Mouse (Mus musculus) urinary bladder, postnatal 4 days (tissue): ENCODE measurements around the gene Mea1.

Experiments used
- DNase-seq, 2 experiments: peaks; one replicate each; pipeline ENCODE4 v3.0.0; 2021 to 2022; ENCODE audit warnings: low spot score in 2 of 2

The Mea1 gene

DNA sequence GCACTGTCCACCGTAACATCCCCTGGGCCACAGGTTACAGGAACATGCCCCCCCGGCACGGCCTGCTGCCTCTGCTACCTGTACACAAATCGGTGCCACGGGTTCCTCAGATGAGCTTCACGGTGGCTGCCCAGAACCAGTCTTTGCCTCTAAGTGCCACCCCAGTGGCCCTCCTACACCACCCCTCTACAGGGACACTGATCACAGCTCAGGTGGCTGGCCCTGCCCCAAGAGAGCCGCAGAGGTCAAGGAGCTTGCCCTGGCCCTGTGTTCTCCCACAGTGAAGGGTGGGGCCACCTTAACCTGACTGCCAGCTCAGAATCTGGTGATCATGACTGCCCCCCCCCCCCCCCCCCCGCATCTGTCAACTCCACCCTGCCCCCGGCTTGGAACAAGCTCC is at the start of gene Mea1:
TSS of gene Mea1 (plus strand) at position 378 of the 400 bp plus-strand sequence.
- DNase-seq = no peak

DNA sequence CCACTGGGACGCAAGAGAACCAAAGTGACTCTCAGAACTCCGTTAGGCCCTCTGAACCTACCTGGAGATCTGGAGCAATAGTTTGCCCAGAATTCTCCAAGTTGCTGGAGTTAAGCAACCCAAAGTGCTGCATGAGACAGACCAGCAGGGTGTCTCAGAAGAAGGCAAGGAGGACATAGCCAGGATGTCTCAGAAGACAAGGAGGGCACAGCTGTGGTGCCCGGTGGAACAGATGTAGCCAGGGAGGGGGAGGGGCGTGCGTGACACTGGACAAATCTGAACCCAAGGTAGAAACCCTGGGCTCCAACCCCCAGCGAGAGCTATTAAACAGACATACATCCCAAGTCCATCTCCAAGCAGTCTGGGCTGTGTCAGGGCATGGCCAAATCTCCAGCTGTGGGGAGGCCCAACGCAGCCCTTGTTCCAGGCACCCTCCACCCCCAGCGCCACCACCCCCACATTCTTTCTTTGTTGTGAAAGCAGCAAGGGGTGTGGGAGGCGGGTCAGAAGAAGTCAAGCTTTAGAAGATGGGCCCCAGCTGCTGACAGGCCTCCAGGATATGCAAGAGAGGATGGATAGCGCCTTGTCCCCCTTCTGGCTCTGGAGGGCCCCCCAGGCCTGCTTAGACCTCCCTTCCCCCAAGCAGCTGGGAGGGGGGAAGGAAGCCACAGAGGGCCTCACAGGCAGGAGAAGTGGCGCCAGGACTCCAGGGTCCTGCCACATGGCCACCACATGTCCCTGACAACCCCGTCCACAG is 48.7 kb upstream of the Mea1 start:
- peak; percentile 83 to 86 for DNase-seq

DNA sequence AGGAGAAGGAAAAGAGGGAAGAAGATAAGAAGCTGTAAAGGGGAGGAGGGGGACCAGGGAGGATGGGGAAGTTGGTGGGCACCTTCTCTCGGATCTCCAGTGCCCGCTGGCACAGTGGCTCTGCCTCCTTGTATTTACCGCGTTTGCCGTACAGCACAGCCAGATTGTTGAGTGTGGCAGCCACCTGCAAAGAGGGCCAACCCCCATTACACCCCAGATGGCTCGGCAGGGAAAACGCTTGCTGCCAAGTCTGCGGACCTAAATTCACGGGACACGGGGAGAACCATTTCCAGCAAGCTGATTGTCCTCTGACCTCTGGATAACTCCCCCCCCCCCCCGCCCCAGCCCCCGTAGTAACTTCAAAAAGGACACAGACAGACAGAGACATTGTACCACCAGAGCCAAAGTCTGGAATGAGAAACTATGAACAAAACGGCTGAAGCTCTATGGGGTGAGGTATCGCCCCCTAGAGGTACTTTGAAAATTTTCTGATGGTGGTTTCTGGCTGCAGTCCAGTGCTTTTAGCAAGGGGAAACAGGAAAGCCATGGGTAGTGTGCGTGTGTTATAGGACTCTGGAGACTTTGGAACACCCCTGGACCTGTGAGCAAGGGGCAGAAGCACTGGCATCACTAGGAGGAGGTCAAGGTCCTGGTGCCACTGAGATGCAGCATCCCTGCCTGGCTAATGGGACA is 41.6 kb upstream of the Mea1 start:
- peak in 1 of 2 experiments; percentile 42 for DNase-seq

DNA sequence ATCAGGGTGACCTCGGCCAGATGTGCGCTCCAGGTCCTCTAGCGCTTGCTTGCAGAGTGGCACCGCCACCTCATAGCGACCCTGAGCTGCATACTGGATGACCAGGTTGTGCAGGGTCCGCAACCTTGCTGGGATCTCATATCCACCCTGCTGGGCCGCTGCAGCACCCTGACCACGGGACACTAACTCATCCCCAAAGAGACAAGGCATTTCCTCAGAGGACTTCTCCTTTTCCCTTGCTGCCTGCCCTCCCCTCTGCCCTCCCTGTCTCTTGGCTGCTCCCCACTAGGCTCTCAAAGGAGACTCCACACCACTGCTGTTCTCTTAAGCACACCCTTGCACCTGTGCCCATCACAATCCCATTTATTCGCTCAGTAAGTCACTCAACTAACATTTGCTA is 38.7 kb upstream of the Mea1 start:
- DNase-seq = no peak

DNA sequence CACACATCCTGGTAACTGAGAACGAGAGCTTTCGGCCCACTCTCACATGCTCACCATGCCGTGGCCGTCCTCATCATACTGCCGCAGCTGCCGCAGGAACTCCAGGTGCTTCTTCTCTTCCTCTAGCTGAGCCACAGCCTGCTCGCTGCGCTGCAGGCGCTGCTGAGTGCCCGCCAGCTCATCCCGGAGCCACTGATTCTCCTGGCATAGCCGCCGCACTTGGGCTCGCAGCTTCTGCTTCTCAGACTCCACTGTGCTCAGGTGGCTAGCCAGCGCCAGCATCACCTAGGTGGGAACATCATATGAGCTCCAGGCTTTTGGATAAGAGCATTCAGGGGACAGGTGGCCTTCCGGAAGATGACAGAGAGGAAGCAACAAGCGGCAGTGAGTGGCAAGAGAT is 36.5 kb upstream of the Mea1 start:
- DNase-seq = no peak

DNA sequence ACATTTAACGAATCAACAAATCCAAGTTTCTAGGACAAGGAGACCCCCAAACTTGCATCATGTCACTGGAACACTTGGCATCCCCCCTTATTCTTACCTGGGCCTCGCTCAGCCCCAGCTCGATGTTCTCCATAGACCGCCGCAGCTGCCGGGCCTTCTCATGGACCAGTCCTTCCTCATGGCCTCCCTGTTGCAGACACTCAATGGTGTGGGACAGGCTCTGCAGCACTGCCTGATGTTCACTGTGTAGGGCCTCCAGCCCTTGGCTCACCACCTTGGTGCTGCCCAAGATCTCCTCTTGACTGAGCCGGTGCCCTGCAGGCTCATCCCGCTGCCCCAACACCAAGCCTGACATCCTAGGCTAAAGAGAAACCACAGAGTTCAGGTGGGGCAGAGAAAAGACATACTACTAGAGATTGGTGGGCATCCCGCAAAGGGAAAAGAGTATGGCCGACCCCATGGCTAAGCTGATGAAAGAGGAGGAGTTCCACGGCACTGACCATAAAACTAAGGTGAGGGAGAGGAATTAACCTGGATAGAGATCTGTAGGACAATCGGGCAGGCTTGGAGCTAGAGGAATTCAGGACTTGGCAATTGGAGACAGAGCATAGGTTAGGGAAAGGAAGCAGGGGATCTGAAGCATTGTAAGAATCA is 34.3 kb upstream of the Mea1 start:
- DNase-seq = no peak

DNA sequence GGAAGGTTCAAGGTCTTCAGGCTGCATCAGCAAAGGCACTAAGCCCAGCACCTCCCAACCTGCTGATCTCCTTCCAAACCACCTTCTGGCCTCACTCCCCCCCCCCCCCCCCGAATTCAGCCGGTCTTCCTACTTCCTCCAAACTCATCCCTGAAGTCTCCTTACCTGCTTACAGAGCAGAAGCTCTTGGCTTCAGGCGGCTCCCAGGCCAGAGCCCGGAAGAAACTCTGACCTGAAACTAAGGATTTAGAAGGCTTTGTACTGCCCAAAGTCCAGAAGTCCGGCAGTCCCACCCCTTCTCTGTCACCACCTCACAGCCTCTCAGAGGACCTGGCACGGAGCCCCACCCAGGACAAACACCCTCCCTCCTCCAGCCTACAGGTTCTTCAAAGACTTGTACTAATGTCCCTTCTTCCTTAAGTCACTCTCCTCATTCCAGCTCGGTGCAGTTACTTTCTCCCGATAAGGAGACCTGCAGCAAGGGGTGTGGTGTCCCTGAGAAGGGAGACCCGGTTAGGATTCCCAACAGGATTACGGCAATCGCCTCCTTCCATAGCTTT is 33.6 kb upstream of the Mea1 start:
- DNase-seq = peak in 1 of 2 experiments; percentile 58

DNA sequence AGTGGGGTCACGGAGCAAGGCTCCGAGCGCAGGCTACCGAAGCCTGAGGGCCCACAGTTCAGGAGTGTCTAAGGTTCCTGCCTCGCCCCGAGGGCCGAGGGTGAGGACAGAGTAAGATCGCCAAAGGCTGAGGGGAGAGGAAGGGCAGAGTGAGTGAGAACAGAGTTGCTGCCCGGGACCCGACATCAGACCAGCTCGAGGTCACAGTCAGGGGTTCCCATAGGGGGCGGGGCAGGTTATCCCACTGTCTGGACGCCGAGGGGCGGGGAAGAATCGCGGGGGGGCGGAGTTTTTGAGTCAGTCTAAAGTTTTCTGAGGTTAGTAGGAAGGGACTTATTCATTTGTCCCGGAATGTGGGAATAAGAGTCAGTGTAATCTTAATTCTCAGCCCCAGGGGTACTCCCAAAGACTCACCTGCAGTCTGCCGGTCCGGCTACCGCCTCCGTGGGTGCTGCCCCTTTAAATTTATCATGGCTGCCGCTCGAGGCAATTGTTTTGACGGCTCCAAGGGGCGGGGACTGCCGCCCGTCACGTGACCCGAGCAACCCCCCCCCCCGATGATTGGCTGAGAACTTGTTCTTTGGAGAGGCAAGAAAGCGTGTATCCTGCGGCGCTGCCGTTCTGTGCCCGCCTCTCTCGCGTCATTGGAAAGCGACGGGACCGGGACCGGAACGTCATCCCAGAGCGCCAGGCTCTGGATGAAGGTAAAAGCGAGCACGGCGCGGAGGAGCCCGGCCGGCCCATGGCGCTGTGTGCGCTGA is 32.9 kb upstream of the Mea1 start, which contains the start of the genes Klc4 and Mrpl2:
TSS of gene Klc4 (minus strand) at position 462 of the 761 bp plus-strand sequence.
TSS of gene Mrpl2 (plus strand) at position 669 of the 761 bp plus-strand sequence.
- peak; percentile 97 to 99 for DNase-seq

DNA sequence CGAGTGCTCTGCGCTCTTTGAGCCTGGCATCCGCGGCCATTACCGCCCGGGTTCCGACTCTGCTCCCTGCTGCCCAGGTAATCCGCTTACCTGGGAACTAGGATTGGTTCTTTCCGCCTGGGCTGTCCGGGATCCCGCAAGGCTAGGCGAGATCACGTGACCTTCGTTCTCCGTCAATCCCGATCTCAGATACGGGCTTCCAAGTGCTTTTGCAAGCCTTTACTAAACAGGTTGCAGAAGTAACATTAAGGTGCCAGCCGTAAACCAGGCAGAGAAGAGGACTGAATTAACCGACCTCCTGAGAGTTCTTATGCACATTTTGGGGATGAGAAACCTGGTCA is 32.3 kb upstream of the Mea1 start:
- DNase-seq = no peak

DNA sequence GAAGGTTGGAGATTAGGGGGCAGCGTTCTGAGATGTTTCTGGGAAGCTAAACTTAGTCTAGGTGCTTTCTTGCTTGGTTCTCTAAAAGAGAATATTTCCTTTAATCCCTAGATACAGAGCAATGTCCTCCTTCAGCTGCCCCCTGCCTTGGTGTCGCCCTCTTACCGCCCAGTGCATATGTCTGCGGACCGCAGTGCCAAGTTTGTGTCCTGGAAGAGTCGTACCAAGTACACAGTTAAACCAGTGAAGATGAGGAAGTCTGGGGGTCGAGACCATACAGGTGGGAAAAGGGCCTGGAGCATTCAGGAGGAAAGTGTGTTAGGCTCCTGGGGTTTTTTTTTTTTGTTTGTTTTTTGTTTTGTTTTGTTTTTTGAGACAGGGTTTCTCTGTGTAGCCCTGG is 31.3 kb upstream of the Mea1 start:
- DNase-seq = no peak

DNA sequence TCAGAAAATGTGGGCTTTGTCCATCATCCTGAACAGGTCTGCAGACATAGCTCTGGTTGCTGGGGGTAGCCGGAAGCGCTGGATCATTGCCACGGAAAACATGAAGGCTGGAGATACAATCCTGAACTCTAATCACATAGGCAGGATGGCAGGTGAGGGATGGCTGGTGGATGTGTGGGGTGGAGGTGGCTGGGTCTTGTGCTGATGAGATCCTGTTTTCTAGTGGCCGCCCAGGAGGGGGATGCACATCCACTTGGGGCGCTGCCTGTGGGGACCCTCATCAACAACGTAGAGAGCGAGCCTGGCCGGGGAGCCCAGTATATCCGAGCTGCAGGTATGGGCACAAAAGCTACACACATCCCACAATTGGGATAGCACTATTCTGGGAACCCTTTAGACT is 30.2 kb upstream of the Mea1 start:
- DNase-seq = no peak

DNA sequence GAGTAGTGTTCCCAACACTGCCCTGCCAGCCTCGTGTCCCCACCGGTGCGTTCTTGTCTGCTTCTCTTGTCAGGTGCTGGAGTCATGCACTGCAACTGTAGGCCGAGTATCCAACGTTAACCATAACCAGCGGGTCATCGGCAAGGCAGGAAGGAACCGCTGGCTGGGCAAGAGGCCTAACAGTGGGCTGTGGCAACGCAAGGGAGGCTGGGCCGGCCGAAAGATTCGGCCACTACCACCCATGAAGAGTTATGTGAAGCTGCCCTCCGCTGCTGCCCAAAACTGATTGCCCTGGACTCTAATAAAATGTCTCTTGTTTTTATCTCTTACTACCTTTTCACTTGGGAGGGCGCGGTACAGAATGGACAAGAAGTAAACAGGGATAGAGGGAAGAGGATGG is 28.8 kb upstream of the Mea1 start:
- no peak for DNase-seq

DNA sequence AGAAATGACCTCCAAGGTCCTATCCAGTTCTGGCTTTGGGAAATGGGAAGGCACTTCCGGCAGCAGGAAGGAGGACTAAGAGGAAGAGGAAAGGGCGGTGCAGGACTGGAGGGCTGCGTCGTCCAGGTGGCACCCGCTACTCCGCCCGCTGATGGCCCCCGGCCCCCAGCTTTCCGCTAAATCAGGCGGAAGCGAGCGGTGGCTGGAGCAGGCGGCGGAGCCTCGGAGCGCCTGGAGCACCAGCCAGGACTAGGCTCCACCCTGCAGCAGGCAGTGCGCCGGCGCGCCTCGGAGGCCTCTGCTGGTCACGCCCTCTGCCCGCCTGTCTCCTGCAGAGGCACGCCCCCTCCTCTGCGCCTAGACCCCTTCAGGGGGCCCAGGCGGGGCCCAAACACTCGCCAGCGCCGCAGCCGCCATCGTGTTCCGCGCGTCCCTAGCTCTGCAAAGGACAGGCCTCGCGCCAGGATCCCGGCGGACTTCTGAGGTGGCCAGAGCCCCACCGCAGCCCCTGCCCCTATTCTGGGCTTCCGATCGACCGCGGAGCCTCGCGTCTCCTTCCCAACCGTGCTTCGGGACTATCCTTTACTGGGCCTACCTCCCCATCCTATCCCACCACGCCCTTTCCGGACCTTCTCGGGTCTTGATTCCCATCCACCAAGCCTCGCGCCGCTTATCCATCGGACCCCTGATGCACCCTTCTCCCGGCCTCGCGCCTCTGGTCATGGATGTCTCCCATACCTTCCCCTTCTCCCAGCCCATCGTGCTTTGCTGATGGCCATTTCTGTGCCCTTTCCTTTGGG is 28.2 kb upstream of the Mea1 start, which contains the start of gene Cul7:
TSS of gene Cul7 (plus strand) at position 106 of the 800 bp plus-strand sequence.
- DNase-seq = peak; percentile 94 to 95

DNA sequence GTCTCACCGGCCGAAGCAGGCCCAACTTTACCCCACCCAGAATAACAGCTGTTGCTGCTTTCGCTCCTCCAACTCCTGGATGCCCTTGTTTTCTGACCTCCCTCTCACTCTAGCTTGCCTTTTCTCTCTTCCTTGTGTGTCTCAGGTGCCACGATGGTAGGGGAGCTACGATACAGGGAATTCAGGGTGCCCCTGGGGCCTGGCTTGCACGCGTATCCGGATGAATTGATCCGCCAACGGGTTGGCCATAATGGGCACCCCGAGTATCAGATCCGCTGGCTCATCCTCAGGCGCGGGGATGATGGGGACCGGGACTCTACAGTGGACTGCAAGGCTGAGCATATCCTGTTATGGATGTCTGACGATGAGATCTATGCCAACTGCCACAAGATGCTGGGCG is 27.3 kb upstream of the Mea1 start:
- DNase-seq = no peak

DNA sequence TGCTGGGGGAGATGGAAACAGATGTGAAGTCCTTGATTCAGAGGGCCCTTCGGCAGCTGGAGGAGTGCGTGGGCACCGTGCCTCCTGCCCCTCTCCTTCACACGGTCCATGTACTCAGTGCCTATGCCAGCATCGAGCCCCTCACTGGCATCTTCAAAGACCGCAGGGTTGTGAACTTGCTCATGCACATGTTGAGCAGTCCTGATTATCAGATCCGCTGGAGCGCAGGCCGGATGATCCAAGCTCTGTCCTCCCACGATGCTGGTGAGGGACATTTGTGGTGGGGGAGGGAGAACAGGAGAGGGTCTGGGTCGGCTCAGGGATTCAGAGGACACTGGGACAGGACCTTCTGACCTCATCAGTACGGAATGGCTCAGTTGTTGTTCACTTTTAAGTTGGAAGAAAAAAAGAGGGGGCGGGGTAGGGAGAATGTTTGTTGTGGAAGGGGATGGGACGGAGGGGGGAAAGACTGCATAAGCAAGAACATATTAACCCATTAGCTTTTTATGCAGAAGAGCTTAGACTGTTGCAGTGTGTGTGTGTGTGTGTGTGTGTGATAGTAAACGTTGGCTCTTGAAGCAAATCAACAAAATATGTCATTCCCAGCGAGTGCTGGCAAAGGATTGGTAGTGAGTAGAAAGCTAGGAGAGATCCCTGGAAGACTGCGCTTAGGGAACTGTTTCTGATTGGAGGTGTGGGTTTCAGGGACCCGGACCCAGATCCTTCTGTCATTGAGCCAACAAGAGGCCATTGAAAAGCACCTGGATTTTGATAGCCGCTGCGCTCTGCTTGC is 26.6 kb upstream of the Mea1 start:
- no peak for DNase-seq

DNA sequence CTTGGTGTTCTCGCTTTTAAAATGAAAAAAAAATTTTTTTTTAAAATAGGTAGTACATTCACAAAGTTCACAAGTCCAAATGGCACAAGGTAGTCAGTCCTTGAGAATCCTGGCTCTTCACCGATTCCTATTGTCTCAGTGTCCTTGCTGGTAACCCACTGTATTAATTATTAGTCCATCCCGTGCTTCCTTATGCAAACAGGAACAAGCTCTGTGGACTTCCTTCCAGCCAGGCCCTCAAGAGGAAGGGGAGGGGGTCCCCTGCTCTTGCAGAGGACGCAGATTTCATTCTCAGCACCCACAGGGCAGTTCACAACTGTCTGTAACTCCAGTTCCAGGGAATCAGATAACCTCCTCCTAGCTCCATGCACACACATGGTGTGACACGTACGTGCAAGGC is 22.5 kb upstream of the Mea1 start:
- DNase-seq = no peak

DNA sequence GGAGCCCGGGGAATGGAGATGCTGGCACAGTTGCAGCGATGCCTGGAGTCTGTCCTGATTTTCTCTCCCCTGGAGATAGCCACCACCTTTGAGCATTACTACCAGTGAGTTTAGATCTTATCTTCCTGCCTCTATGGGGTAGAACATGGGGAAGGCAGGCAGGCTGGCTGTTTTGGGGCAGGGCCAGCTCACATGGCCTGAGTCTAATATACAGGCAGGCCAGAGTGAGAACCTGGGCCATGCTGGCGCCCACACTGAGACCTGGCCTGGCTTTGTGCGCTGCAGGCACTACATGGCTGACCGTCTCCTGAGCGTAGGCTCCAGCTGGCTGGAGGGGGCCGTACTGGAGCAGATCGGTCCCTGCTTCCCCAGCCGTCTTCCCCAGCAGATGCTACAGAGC is 17.2 kb upstream of the Mea1 start:
- DNase-seq = no peak

DNA sequence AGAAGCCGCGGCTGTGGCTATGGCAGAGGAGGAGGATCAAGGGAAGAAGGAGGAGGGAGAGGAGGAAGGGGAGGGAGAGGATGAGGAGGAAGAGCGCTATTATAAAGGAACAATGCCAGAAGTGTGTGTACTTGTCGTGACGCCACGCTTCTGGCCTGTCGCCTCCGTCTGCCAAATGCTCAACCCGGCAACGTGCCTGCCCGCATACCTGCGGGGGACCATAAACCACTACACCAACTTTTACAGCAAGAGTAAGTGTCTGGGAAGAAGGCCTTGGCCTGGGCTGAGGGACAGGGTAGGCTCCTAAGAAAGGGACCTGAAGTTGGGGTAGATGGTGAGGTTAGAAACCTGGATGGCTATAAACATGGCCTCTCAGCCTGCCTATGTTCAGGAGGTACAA is 16.6 kb upstream of the Mea1 start:
- no peak for DNase-seq

DNA sequence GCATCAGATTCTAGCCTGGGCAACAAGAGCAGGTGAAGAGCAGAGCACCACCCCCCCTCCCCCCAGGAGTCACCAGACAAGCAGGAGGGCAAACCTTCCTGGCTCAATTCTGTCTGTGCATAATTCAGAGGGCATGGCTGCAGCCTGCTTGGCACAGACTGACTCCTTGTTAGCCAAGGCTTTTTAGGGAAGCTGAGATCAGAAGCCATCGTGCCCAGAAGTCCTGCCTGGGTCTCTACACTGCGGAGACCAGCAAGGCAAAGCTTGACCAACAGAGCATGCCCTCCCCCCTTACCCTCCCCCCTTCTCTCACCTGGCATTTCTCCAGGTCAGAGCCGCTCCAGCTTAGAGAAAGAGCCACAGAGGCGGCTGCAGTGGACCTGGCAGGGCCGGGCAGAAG is 15.9 kb upstream of the Mea1 start:
- no peak for DNase-seq

DNA sequence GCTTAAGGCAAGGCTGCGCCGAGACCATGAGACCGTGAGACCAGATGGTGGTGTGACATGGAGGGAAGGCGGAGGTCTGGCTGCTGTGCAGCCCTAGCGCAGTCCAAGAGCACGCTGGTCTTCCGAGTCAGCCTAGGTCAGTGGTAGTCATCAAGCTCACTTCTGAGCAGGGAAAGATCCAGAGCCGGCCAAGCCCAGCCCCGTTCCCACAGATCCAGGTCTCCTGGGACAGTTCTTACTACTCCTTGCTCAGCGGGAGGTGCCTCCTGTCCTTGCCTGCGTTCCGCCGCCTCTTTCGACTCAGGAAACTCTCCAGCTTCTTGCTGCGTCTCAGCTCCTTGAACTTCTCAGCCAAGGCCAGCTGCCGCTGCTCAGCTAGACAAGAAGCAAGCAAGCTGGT is 10.9 kb upstream of the Mea1 start:
- DNase-seq = no peak
